Mouse (Mus musculus): Measurements from ENCODE around the gene Elf2.

DNA sequence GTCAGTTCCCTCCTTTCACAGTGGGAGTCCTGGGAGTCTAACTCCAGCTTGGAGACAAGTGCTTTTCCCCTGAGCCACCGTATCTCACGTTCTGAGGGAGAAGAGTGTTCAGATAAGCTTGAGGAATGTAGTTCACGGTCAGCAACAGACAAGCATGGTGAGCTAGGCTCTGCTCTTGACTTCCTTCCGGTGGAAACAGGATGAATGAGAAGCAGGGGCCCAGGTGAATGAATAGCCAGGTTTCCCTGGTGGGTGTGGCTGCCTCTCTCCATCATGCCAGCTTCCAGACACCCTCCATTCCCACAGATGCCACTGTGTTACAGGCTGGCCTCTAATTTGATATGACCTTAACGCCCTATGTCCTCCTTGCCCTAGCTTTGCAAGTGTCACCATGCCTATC, 16.6 kb upstream of the Elf2 start:
- no peak for TF ChIP-seq CTCF (IDR thresholded peaks at IDR 0.05; ENCODE audit: extremely low read depth, insufficient read length, insufficient replicate concordance, low read depth, low read length)
- no peak for TF ChIP-seq POLR2A (IDR thresholded peaks at IDR 0.05; ENCODE audit: low read depth, low read length)
